Mouse (Mus musculus): ENCODE results near the gene Tceanc2. TPM values are rescaled to one million over a fixed set of nuclear protein-coding genes. Genes with fewer than 3 reads are reported as not detected.

Gene Tceanc2
- polyA plus RNA-seq, 1 experiment from 2014 or later, result 28.0 TPM

- WGBS, result 42% methylated on average over 13 of the region's 13 CpGs
- peak overlapping the region; percentile 27; the same call in 1 of the 2 replicates for H3K27ac ChIP-seq (ENCODE audit: low read depth, low read length)
- ATAC-seq, result no peak
Observed at GRCm38 (mm10) chr4:107126891-107127524, 51.9 kb downstream of the Tceanc2 start.

DNA sequence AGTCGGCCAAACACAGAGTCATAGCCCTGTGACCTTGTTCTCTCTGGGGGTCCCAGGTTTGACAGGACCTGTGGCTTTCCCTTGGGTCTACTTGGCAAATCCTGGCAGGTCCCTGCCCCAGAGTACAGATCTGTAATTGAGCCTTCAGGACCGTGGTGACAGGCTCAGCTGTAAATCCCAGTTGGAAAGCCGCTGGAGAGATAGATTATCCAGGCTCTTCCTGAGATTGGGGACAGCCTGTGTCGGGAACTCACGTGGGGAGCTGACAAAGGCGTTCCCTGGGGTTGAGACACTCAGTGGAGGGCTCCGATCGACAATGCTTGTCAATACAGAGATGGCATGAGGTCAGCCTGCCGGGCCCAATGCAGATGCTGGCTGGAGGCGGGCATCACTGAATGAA is 52.5 kb downstream of the Tceanc2 start:
- no peaks in the 10 kb centered on the region for H3K27me3 ChIP-seq (replicated peaks; ENCODE audit: control insufficient read depth, insufficient read depth, low read length)
- peaks cover 18% of the 10 kb centered on the region for H3K4me1 ChIP-seq (ENCODE audit: control insufficient read depth, insufficient read depth, low read length)
- no peak for DNase-seq (ENCODE audit: low spot score)
- H3K9me3 ChIP-seq (replicated peaks; ENCODE audit: control insufficient read depth, low read length), result no peaks in the 10 kb centered on the region
- no peak for ATAC-seq
- H3K27ac ChIP-seq (ENCODE audit: low read depth, low read length), result no peak overlapping the region
- H3K4me2 ChIP-seq (ENCODE audit: low read length), result no peak overlapping the region
- no peak overlapping the region for H3K9ac ChIP-seq (ENCODE audit: low read length)
- no peaks in the 10 kb centered on the region for H3K36me3 ChIP-seq (ENCODE audit: control insufficient read depth, insufficient read depth, low read length)
- H3K4me3 ChIP-seq (ENCODE audit: low read depth, low read length), result no peak overlapping the region
- WGBS, result 52% methylated on average over 10 of the region's 10 CpGs

More at GRCm38 (mm10) chr4:107126891-107127524, 51.9 kb downstream of the Tceanc2 start:
- Histone ChIP-seq H3K9me3 (replicated peaks; ENCODE audit: control insufficient read depth, low read length) (no peaks in the 10 kb centered on the region), H3K4me1 (ENCODE audit: control insufficient read depth, insufficient read depth, low read length) (peaks cover 16% of the 10 kb centered on the region), H3K4me2 (ENCODE audit: low read length) (no peak overlapping the region), H3K36me3 (ENCODE audit: control insufficient read depth, insufficient read depth, low read length) (no peaks in the 10 kb centered on the region), H3K27me3 (replicated peaks; ENCODE audit: control insufficient read depth, insufficient read depth, low read length) (no peaks in the 10 kb centered on the region), H3K4me3 (ENCODE audit: low read depth, low read length) (no peak overlapping the region), H3K9ac (ENCODE audit: low read length) (no peak overlapping the region)
- DNase-seq (ENCODE audit: low spot score), result no peak

GRCm38 (mm10) chr4:107125101-107125500 is 53.8 kb downstream of the Tceanc2 start:
- no peak overlapping the region for H3K27ac ChIP-seq (ENCODE audit: low read depth, low read length)
- no peak overlapping the region for H3K4me2 ChIP-seq (ENCODE audit: low read length)
- no peak overlapping the region for H3K4me3 ChIP-seq (ENCODE audit: low read depth, low read length)
- H3K36me3 ChIP-seq (ENCODE audit: control insufficient read depth, insufficient read depth, low read length), result no peaks in the 10 kb centered on the region
- H3K9ac ChIP-seq (ENCODE audit: low read length), result no peak overlapping the region
- no peak for ATAC-seq
- peaks cover 15% of the 10 kb centered on the region for H3K4me1 ChIP-seq (ENCODE audit: control insufficient read depth, insufficient read depth, low read length)
- WGBS, result 53% methylated on average over 5 of the region's 5 CpGs
- H3K27me3 ChIP-seq (replicated peaks; ENCODE audit: control insufficient read depth, insufficient read depth, low read length), result no peaks in the 10 kb centered on the region
- DNase-seq (ENCODE audit: low spot score), result no peak
- H3K9me3 ChIP-seq (replicated peaks; ENCODE audit: control insufficient read depth, low read length), result no peaks in the 10 kb centered on the region

DNA sequence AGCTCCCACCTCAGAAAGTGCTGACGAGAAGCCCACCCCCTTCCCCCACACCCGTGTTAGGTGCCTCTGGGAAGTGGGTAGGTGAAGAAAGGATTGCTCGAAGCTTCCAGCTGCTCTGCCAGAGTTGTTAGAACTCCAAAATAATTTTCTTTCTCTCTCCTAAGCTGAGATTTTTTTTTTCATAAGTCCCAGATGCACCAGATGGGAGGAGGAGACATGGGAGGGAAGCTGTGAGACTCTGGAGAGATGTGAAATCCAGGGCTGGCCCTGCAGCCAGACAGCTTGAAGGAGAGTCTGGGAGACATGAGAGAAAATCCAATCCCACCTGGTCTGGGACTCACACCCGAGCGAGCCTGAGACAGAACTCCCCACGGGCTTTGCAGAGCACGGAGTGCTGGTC is 54.5 kb downstream of the Tceanc2 start:
- Histone ChIP-seq H3K27me3 (replicated peaks; ENCODE audit: control insufficient read depth, insufficient read depth, low read length) (no peaks in the 10 kb centered on the region), H3K4me3 (ENCODE audit: low read depth, low read length) (no peak overlapping the region), H3K4me1 (ENCODE audit: control insufficient read depth, insufficient read depth, low read length) (peaks cover 15% of the 10 kb centered on the region), H3K9ac (ENCODE audit: low read length) (no peak overlapping the region), H3K4me2 (ENCODE audit: low read length) (no peak overlapping the region), H3K9me3 (replicated peaks; ENCODE audit: control insufficient read depth, low read length) (no peaks in the 10 kb centered on the region), H3K36me3 (ENCODE audit: control insufficient read depth, insufficient read depth, low read length) (no peaks in the 10 kb centered on the region), H3K27ac (ENCODE audit: low read depth, low read length) (no peak overlapping the region)
- DNase-seq (ENCODE audit: low spot score), result no peak
- ATAC-seq, result no peak
- WGBS, result 69% methylated on average over 7 of the region's 7 CpGs

GRCm38 (mm10) chr4:107121165-107121943 is 57.6 kb downstream of the Tceanc2 start:
- no peak overlapping the region for H3K4me3 ChIP-seq (ENCODE audit: low read depth, low read length)
- H3K9ac ChIP-seq (ENCODE audit: low read length), result no peak overlapping the region
- H3K4me1 ChIP-seq (ENCODE audit: control insufficient read depth, insufficient read depth, low read length), result peaks cover 4% of the 10 kb centered on the region; the same call in 1 of the 2 replicates
- no peaks in the 10 kb centered on the region for H3K27me3 ChIP-seq (replicated peaks; ENCODE audit: control insufficient read depth, insufficient read depth, low read length)
- 39% methylated on average over 12 of the region's 12 CpGs for WGBS
- ATAC-seq, result 0 out of 2 replicates have a peak, but pooled peaks have one; percentile 32
- no peak overlapping the region for H3K4me2 ChIP-seq (ENCODE audit: low read length)
- DNase-seq (ENCODE audit: low spot score), result peak; percentile 56
- no peaks in the 10 kb centered on the region for H3K36me3 ChIP-seq (ENCODE audit: control insufficient read depth, insufficient read depth, low read length)
- no peak overlapping the region for H3K27ac ChIP-seq (ENCODE audit: low read depth, low read length)
- no peaks in the 10 kb centered on the region for H3K9me3 ChIP-seq (replicated peaks; ENCODE audit: control insufficient read depth, low read length)

DNA sequence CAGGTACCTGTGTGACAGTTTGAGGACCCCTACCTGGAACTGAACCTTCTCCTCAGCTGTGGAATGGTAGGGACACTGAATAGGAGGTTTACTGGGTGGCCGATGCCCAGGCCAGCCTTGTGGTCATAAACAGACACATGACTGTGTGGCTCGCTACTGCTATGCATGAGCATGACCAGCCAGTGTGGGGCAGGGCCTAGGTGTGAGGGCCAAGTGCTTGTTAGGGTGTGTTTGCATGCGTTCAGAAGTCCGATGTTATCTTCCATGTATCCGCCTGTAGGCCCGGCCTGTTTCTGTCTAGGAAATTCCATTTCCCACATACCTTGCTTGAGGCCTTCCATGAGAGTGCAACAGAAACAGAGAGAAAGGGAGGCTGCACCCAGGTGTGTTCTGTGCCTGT is 58.2 kb downstream of the Tceanc2 start:
- Histone ChIP-seq H3K9me3 (replicated peaks; ENCODE audit: control insufficient read depth, low read length) (no peaks in the 10 kb centered on the region), H3K9ac (ENCODE audit: low read length) (no peak overlapping the region), H3K4me2 (ENCODE audit: low read length) (no peak overlapping the region), H3K36me3 (ENCODE audit: control insufficient read depth, insufficient read depth, low read length) (no peaks in the 10 kb centered on the region), H3K27me3 (replicated peaks; ENCODE audit: control insufficient read depth, insufficient read depth, low read length) (no peaks in the 10 kb centered on the region), H3K4me1 (ENCODE audit: control insufficient read depth, insufficient read depth, low read length) (0 out of 2 replicates have a peak, but pooled peaks cover 3% of the 10 kb centered on the region), H3K27ac (ENCODE audit: low read depth, low read length) (no peak overlapping the region), H3K4me3 (ENCODE audit: low read depth, low read length) (no peak overlapping the region)
- 95% methylated on average over 6 of the region's 6 CpGs for WGBS
- ATAC-seq (no peak), DNase-seq (ENCODE audit: low spot score) (no peak)

GRCm38 (mm10) chr4:107119056-107119455 is 59.9 kb downstream of the Tceanc2 start:
- no peak overlapping the region for H3K4me3 ChIP-seq (ENCODE audit: low read depth, low read length)
- H3K4me2 ChIP-seq (ENCODE audit: low read length), result no peak overlapping the region
- H3K27ac ChIP-seq (ENCODE audit: low read depth, low read length), result no peak overlapping the region
- H3K4me1 ChIP-seq (ENCODE audit: control insufficient read depth, insufficient read depth, low read length), result 0 out of 2 replicates have a peak, but pooled peaks cover 3% of the 10 kb centered on the region
- WGBS, result 68% methylated on average over 4 of the region's 4 CpGs
- no peaks in the 10 kb centered on the region for H3K9me3 ChIP-seq (replicated peaks; ENCODE audit: control insufficient read depth, low read length)
- no peak overlapping the region for H3K9ac ChIP-seq (ENCODE audit: low read length)
- ATAC-seq (no peak), DNase-seq (ENCODE audit: low spot score) (no peak)
- H3K36me3 ChIP-seq (ENCODE audit: control insufficient read depth, insufficient read depth, low read length), result no peaks in the 10 kb centered on the region
- no peaks in the 10 kb centered on the region for H3K27me3 ChIP-seq (replicated peaks; ENCODE audit: control insufficient read depth, insufficient read depth, low read length)

- no peaks in the 10 kb centered on the region for H3K36me3 ChIP-seq (ENCODE audit: control insufficient read depth, insufficient read depth, low read length)
- DNase-seq (ENCODE audit: low spot score) (no peak), ATAC-seq (no peak)
- no peaks in the 10 kb centered on the region for H3K9me3 ChIP-seq (replicated peaks; ENCODE audit: control insufficient read depth, low read length)
- H3K4me3 ChIP-seq (ENCODE audit: low read depth, low read length), result no peak overlapping the region
- WGBS, result 93% methylated on average over 2 of the region's 2 CpGs
- H3K27me3 ChIP-seq (replicated peaks; ENCODE audit: control insufficient read depth, insufficient read depth, low read length), result no peaks in the 10 kb centered on the region
- no peak overlapping the region for H3K9ac ChIP-seq (ENCODE audit: low read length)
- H3K27ac ChIP-seq (ENCODE audit: low read depth, low read length), result no peak overlapping the region
- no peak overlapping the region for H3K4me2 ChIP-seq (ENCODE audit: low read length)
- 0 out of 2 replicates have a peak, but pooled peaks cover 3% of the 10 kb centered on the region for H3K4me1 ChIP-seq (ENCODE audit: control insufficient read depth, insufficient read depth, low read length)
Observed at GRCm38 (mm10) chr4:107117741-107118385, 61.1 kb downstream of the Tceanc2 start.
